Mouse (Mus musculus) liver, postnatal 0 days (tissue): ENCODE results near the gene Mill2.

ENCODE experiments used
- CTCF ChIP-seq: sonication (generic); IDR thresholded peaks from 2 replicates; pipeline ENCODE4 v1.5.1; 2016; ENCODE audit warnings: antibody characterized with exemption, low read depth
- EP300 ChIP-seq: IDR thresholded peaks from 2 replicates; pipeline ENCODE4 v1.6.1; 2016; ENCODE audit warnings: antibody characterized with exemption, low read depth, mild to moderate bottlenecking

DNA sequence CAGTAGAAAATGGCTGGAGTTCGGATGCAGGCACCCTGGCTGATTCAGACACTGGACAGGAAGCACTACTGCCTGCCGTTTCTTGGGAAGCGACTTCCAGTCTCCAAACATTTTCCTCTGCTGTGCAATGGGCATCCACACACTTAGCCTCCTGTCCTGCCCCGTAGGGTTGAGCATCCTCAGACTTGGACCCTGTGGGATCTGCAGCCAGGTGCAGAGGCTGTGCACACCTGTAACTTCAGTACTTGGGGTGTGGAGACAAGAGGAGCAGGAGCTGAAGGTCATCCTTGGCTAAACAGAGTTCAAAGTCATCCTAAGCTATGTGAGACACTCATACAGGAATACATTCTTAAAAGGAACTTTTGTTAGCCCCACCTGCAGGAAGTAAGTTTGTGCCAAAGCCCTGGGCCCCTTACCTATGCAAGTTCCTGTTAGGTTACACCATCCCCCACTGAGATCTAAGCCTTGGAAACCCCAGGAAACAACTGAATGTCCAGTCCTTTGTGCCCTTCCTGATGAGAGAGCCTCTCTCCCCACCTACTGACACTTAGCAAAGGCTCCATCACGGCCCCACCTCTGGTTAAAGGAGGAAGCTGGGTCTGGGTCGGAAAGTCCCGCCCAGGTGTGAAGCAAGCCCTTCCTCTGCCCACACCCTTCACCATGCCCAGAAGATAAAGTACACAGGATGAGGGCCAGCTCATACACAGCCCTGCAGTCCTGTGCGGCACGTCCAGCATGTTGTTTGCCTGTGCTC is 44.4 kb downstream of the Mill2 start:
- TF ChIP-seq CTCF (no peak), EP300 (no peak)
